Mouse (Mus musculus): Measurements from ENCODE around the gene Sept9. TPM values are rescaled to one million over a fixed set of nuclear protein-coding genes. Genes with fewer than 3 reads are reported as not detected.
"Not testable (repeated sequence)": the region's sequence is repeated elsewhere in the genome, so short reads cannot be mapped to it uniquely, and the experiment has no call there.

The Sept9 gene
- total RNA-seq, 2 experiments from 2014 or later = 44.6 to 45.7 TPM

GRCm38 (mm10) chr11:117318202-117318601, 118.7 kb downstream of the Sept9 start:
- no peak for DNase-seq
- intact Hi-C loops (cut with DNase I) = no loop called here

- intact Hi-C loops (cut with DNase I) = no loop called here
- no peak for DNase-seq
These were observed 119.5 kb downstream of the Sept9 start for GRCm38 (mm10) chr11:117318731-117319542.

- DNase-seq = peak; percentile 67
- intact Hi-C loops (cut with DNase I) = no loop called here
These were observed 120.3 kb downstream of the Sept9 start for GRCm38 (mm10) chr11:117319543-117320335.

- DNase-seq = no peak
These were observed 121.0 kb downstream of the Sept9 start for GRCm38 (mm10) chr11:117320482-117320881.

GRCm38 (mm10) chr11:117321311-117321971, 122.0 kb downstream of the Sept9 start:
- intact Hi-C loops (cut with DNase I) = no loop called here
- no peak for DNase-seq

More at GRCm38 (mm10) chr11:117320482-117320881, 121.0 kb downstream of the Sept9 start:
- intact Hi-C loops (cut with DNase I) = no loop called here

- no peak for DNase-seq
- intact Hi-C loops (cut with DNase I) = no loop called here
These were observed 122.8 kb downstream of the Sept9 start for GRCm38 (mm10) chr11:117322311-117322710.

- DNase-seq = no peak
- intact Hi-C loops (cut with DNase I) = no loop called here
These were observed 123.5 kb downstream of the Sept9 start for GRCm38 (mm10) chr11:117322730-117323579.

GRCm38 (mm10) chr11:117323976-117324574, 124.6 kb downstream of the Sept9 start:
- intact Hi-C loops (cut with DNase I) = no loop called here
- no peak for DNase-seq

GRCm38 (mm10) chr11:117324718-117325117, 125.3 kb downstream of the Sept9 start:
- intact Hi-C loops (cut with DNase I); DNase-seq: not testable (repeated sequence)

- no peak for DNase-seq
- intact Hi-C loops (cut with DNase I) = no loop called here
These were observed 125.6 kb downstream of the Sept9 start for GRCm38 (mm10) chr11:117325131-117325467.

GRCm38 (mm10) chr11:117325468-117326139, 126.1 kb downstream of the Sept9 start:
- intact Hi-C loops (cut with DNase I) = no loop called here
- DNase-seq = no peak

GRCm38 (mm10) chr11:117326140-117326725, 126.8 kb downstream of the Sept9 start:
- no peak for DNase-seq
- intact Hi-C loops (cut with DNase I) = no loop called here

- intact Hi-C loops (cut with DNase I) = no loop called here
- DNase-seq = no peak
These were observed 127.6 kb downstream of the Sept9 start for GRCm38 (mm10) chr11:117326867-117327600.

GRCm38 (mm10) chr11:117327633-117328032, 128.2 kb downstream of the Sept9 start:
- no peak for DNase-seq
- intact Hi-C loops (cut with DNase I) = no loop called here

GRCm38 (mm10) chr11:117330076-117330950, 130.9 kb downstream of the Sept9 start:
- DNase-seq = no peak
- intact Hi-C loops (cut with DNase I) = no loop called here

GRCm38 (mm10) chr11:117330951-117331254, 131.4 kb downstream of the Sept9 start:
- no peak for DNase-seq
- intact Hi-C loops (cut with DNase I) = no loop called here

Data from heart, postnatal 14 days (tissue).